Mouse (Mus musculus): ENCODE measurements at regions not wholly inside any gene's neighbourhood (a gene's known extent, or its start where the extent isn't known, plus 50 kb on each side); places are given as distances from the start of the nearest gene placed in this dataset.
"Not testable (repeated sequence)": the region's sequence is repeated elsewhere in the genome, so short reads cannot be mapped to it uniquely, and the experiment has no call there.

DNA sequence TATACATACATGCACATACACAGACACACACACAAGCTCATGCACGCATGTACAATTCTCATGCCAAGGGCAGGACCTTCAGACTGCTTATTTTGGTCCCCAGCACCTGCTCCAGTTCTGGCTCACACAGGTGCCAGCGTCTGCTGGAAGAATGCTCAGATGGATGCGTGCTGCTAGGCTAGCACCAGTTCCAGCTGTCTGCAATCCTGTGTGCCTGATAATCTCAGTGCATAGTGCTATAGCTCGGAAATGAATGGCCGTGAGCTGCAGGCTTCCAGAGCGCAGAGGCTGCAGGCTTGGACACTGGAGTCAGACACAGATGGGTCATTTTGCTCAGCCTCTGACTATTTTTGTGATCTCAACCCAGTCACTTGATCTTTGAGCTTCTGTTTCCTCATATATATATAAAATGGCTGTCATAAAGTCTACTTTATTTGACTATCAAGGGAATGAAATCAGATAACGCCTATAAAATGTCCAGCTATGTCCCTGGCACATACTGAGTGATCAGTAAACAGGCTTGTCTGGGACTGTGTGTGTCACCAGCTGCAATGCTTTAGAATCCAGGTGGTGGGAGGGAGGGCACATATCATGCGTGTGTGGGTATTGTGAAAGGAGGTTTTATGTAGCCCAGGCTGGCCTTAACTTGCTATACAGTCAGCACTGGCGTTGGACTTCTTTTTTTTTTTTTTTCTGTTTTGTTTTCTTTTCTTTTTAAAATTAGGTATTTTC lies 91.7 kb upstream of the Eif4g2 start:
- no peak for DNase-seq (ENCODE audit: inconsistent ontology term)

DNA sequence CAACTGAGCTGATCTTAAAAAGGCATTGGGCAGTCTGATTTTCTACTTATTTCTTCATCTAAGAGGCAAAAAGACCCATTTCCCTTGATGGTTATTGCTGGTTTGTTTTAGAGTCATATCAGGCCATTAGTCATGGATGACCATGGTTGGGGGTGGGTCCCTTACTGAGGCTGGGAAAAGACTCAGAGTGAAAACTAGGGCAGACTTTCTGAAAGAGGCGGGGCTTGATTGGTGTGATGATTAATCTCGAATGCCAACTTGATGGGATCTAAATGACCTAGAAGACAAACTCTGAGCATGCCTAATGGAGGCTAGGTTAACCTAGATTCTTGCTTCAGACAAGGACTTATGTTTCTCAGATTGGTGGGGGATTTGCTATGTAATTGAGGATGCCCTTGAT lies 89.2 kb upstream of the Eif4g2 start:
- peak; percentile 75 for DNase-seq (ENCODE audit: inconsistent ontology term)

DNA sequence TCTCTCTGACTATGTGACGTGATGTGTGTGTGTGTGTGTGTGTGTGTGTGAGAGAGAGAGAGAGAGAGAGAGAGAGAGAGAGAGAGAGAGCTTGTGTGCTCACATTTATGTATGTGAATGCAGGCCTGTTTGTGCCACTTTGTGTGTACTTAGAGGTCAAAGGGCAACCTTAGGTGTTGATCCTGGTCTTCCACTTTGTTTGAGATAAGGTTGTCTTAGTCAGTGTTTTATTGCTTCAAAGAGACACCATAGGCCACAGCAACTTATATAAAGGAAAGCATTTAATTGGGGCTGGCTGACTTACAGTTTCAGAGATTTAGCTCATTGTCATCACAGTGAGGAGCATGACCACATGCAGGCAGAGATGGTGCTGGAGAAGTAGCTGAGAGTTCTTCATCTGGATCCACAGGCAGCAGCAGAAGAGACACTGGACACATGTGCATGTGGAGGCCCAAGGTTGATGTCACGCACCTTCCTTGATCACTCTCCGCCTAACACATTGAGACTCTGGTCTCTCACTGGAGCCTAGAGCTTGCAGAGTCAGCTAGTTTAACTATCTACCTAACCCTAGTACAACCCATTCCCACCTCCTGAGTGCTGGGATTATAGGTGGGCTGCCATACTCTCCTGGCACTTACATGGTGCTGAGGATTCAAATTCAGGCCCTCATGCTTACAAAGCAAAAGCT lies 85.9 kb upstream of the Eif4g2 start:
- not testable (repeated sequence) for DNase-seq (ENCODE audit: inconsistent ontology term)

DNA sequence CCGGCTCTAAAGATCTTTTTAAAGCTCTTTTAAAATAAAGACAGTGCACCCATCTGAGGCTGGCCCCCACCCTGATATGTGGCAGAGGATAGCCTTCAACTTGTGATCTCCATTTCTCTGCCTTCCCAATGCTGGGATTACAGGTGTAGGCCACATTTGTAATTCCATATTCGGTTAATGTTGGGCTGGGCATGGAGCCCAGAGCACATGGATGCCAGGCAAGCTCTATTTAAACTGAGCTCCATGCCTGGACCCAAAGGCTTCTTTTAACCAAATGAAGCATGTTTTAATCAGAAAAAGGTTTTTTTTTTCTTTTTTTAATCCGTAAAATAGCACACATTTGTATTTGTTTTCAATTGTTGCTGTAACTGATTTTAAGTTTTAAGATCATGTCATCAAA lies 82.2 kb upstream of the Eif4g2 start:
- DNase-seq (ENCODE audit: inconsistent ontology term): no peak

DNA sequence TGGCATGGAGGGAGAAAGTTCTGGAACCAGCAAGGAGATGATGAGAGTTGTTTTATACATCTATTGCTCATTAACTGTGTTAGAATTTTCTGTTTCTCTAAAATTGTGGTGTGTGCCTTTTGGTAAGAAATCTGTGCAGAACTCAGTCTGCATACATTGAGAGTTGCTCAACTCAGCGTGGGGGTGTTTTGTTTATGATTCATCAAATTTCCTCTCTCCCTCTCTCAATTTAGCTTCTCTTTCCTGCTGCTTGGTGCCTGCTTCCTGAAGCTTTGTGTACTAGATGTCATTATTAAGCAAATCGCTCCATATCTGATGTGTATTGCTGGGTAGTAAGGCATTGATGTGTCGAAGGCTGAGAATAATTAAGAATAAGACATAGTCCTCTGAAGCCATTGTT lies 81.4 kb upstream of the Eif4g2 start:
- no peak for DNase-seq (ENCODE audit: inconsistent ontology term)

DNA sequence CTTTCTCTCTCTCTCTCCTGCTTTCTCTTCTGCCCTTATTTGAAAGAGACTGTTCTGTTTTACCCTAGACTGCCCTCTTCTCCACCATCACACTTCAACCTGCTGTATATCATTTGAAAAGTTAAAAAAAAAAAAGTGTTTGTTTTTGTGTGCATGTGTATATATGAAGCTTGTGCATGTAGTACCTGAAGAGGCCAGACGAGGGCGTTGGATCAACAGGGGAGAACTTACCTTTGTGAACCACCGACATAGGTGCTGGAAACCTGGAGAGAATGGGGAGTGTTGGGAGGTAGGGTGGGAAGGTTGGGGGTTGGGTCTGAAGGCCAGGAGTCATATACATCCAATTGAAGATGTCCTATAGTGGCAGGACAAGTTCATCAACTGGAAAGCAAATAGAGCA lies 81.0 kb upstream of the Eif4g2 start:
- no peak for DNase-seq (ENCODE audit: inconsistent ontology term)

DNA sequence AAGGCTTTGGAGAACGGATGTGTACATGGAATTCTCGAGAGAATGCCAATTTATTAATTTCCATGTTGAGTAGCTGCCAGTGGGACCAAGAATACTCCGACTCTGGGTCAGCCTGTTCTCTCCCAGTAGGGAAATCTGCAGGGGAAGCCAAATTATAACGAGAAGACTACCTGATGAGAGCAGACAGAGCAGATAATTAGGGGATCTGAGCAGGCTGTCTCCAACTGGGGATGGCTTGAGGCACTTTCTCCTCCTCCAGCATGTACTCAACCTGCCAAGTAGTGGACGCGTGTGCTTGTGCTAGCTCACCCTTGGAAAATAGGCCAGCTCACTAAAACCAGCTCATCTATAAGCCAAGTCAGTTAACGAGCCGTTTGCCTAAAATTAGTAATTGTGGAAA lies 80.5 kb upstream of the Eif4g2 start:
- DNase-seq (ENCODE audit: inconsistent ontology term): peak; percentile 70

DNA sequence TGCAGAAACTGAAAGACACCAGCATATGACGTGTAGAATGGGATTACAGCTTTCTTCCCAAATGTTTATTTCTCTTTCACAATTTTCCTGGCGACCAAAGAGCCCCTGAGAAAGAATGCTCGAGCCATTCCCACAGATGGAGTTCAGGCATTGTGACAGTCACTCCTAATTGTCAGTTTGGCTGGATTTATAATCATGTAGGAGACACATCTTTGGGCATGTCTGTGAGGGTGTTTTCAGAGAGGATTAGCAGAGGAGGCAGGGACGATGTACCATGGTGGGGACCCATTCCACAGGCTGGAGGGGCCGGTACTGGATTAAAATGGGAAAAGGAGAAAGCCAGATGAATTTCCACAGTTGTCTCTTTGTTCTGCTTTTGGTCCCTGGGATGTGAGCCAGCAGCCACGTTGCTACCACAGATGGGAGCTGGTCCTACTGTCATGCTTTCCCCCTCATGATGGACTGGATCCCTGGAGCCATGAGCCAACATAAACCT lies 76.0 kb upstream of the Eif4g2 start:
- DNase-seq (ENCODE audit: inconsistent ontology term): peak; percentile 48

DNA sequence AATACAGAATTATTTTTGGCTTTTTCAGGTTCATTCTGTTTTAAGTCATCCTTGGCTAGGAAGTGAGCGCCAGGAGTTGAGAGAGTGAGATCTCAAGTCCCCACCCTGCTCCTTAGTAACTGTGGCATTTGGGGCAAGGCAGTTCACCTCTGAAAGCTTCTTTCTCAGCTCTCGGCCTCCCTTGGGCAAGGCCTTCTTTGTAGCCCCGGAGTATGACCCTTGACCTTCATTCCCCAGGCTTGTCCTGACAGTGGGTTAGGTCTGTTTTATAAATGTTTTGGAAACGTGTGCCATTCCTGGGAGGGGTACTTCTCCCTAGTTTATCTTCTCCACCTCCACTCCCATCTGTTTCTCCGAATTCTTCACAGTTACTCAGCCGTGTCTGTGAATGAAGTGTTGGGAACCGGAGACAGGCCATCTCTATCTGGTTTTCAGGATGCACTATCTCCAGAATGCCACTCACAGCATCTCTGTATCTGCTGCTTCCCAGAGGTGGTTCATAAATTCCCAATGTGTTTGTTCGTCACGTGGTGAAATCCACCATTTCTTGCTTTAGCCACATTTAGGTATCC lies 75.0 kb upstream of the Eif4g2 start:
- DNase-seq (ENCODE audit: inconsistent ontology term): no peak

DNA sequence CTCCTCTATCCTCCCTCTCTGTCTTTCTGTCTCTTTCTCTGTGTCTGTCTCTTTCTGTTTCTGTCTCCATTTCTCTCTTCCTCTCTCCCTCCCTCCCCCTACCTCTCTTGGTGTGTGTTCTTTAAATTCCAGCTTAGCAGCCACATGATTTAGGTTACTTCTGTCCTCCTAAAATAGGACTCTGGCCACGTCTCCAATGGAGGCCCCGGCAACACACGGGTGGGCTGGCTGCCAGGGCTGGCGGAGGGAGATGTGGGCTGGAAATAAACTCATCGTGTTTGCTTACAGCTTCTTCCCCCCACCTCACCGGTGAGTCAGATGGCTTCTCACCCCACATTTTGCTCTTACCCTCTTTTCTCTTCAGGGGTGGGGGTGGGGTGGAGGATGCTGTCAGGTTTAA lies 74.5 kb upstream of the Eif4g2 start:
- DNase-seq (ENCODE audit: inconsistent ontology term): peak; percentile 71

DNA sequence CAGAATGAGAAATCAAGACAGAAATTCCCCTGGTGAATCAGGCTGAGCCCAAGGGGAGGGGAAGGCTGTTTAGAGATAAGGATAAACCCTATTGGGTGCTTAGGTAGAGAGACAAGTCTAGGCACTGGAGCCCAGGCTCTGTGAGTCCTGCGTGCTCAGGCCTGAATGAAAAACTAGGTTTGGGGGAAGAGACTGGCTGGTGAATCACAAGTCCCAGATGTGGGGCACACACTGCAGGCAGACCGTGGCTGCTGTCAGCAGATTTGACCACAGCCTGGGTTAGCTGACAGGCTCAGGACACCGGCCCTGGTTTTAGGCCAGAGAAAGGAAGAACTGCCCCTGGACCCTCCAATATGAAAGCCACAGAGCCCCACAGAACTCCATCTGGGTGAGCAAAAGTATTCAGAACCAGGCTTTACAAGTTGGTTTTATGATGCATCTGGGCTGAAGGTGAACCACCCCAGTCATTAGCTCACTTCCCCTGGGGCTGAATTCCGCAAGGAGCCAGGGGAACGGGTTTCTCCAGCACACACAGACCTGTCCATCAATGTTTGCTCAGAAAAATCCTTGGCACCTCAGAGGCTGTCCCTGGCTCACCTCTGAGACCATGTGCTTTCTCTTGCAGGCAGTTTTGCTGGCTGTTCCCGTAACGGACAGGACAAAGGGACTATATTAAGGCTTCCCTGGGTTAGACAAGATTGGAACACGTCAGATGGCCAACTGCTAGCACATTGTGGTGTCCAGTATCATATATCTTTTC lies 73.8 kb upstream of the Eif4g2 start:
- DNase-seq (ENCODE audit: inconsistent ontology term): peak; percentile 44

DNA sequence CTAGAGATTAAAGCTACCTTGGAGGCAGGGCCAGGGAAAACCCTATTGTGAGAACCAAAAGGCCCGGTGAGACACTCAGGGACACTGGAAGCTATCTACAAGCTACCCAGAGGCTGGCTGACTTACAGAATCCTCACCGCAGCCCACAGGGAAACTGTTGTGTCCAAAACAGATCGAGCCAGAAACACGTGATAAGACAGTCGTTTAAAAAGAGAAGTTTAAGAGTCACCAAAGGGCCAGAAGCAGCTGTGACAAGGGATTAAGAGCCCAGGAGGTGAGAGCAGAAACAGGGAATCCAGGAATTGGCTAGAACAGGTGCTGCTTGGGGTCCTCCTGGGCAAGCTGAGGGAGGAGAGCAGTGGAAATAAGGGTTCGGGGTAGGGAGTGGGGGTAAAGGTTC lies 73.2 kb upstream of the Eif4g2 start:
- no peak for DNase-seq (ENCODE audit: inconsistent ontology term)

DNA sequence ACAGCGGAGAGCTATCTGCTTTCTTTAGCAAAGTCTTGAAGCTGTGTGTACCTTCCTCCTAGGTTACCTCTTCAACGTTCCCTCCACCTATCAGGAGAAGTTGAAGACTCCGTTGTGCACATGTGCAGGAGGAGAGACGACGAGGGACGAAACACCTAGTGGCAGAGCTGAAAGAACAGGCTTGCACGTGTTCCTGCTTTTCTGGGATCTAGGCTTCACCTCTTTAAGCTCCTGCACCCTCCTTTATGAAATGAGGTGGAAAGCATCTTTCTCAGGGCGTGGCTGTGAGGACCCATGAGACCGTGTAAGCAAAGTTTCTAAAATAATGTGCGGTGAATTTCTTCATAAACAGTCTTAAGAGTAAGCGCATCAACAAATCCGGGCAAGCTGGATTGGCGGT lies 71.4 kb upstream of the Eif4g2 start:
- DNase-seq (ENCODE audit: inconsistent ontology term): no peak

DNA sequence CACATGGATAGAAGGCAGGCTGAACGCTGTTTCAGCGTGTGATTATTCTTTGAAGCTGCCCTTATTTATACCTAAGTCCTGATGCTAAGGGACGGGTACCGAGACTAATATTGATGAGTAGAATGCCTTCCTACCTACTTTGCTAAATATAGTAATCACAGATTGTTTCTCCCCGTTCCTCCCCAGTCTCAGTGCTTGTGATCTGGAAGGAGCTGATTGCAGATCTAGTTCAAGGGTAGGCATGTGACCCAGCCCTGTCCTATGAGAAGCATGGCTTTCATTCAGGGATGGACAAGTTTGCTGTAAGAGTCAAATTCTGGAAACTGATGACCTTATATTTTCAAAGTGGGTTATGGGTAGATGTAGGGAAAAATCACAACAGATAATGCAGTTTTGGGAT lies 67.7 kb upstream of the Eif4g2 start:
- no peak for DNase-seq (ENCODE audit: inconsistent ontology term)

DNA sequence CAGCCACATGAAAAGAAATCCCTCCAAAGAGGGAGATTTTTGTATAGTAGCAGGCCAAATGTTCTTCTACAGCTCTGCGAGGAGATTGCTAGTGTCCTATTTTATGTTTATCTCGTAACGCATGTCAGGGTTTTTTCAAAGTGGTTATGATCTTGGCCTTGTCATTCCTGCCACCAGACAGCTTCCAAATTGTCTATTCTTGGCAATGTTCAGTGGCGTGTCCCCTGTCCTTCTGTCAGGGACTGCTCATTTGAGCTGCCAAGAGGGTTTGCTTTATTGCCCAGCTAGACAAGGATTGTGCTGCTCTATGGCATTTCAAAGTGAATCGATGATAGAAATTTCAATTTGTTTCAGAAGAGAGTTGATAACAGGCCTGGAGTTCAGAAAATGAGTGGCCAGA lies 67.3 kb upstream of the Eif4g2 start:
- DNase-seq (ENCODE audit: inconsistent ontology term): no peak

DNA sequence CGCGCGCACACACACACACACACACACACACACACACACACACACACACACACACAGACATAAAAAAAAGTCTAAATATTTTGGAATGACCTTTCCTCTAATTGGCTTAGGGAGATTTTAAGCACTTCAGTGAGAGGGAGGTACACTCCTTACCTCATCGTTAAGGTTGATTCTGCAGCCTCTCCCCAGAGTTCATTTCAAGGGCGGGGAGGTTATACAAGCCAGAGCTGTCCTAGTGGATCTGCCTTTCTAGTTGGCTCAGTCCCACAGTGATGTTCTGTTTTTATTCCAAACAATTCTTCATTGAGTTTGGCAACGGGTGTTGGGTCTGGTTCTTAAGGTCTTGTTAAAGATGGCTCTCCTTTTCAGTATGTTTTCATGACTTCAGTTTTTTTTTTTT lies 64.8 kb upstream of the Eif4g2 start:
- no peak for DNase-seq (ENCODE audit: inconsistent ontology term)

DNA sequence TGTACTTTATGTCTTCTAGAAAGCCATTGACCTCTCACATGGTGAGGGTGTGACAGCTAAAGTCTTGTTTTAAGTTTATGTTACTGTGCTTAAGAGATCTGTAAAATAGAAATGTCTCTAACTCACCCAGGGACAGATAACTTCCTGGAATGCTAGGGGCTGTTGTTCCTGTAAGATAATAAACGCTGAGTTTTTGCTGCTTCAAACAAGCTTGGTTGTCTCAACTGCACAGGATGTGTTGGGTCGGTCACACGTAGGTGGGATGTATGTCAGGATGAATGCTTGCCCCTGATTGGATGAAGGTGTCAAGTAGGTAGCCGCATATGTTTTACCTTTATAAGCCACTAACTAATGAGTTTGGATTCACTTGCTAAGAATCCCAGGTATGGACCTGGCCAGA lies 63.8 kb upstream of the Eif4g2 start:
- no peak for DNase-seq (ENCODE audit: inconsistent ontology term)

DNA sequence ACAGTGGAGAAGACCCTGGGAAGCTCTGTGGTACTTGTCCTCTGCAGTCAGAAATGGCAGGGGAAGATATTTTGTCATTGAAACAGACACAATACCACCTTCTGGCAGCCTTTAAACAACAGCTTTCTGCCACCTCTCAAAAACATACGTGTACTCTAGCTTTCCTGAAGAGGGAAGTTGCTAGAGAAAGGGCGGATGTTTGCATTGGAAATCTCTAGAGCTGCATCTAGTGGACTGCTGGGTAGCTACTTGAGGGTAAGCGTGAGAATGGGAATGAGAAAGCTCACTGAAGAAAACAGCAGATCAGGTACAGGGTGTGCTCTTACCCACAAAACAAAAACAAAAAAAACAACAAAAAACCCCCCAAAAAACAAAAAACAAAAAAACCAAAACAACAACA lies 61.4 kb upstream of the Eif4g2 start:
- no peak for DNase-seq (ENCODE audit: inconsistent ontology term)

DNA sequence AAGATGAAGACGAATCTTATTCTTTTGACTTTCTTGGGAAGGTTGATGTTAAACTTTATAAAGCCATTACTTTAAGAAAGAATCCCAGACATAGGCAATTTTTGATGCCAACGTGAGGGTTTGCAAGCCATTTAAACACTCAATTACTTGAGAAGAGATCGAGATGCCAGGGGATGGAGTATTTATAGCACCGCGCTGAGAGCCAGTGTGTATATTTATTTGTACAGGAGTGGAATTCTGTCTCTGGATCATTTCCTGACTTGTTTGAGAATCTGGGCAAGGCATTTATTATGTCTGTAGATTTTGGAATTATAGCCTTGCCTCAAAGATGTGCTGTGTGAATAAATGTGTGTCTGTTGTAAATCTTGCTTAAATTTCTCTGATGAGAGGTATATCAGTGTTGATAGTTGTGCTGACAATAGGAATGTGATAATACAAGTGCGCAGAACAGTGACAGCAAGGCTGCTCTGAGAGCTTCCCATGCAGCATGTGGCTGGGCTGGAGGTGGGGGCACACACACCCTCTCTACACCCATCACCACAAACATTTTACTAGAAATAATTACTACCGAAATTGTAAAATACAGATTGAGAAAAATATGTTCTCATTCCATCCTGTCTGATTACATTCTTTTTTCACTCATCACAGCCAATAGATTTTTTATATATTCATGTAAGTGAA lies 58.6 kb upstream of the Eif4g2 start:
- DNase-seq (ENCODE audit: inconsistent ontology term): no peak

DNA sequence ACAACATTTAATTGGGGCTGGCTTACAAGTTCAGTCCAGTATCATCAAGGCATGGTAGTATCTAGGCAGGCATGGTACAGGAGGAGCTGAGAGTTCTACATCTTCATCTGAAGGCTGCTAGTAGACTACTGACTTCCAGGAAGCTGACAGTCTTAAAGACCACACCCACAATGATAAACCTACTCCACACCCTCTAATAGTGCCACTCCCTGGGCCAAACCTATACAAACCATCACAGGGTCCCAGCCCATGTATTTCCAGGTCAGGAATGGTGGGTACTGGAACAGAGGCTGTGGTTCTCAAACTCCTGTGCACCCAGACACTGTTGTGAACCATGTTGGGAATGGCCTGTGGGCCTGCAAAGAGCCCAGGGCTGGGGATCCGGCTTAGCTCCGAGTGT lies 55.2 kb upstream of the Eif4g2 start:
- no peak for DNase-seq (ENCODE audit: inconsistent ontology term)

DNA sequence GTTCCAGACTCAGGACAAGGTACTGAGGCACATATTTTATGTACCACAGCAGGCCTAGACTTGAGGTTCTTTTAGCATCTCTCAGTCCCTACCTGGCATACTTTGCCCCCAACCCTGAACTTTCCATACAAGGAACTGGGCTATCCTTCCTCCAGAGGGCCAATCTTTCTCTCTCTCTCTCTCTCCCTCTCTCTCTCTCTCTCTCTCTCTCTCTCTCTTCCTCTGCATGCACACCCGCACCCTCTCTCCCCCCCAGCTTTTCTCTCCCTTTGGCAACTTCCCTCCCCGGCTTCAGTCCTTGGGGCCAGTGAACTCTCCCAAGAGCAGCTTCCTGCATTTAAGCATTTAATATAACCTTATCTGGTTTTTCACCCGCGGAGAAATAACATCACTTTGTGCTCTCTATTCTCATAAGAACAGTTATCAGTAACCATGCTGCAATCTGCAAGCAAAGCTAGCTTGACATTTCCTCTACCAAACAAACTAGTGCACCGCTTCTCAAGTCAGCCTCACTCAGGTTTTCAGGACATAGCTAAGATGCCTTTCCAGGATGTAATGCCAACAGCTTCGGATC lies 53.3 kb upstream of the Eif4g2 start:
- DNase-seq (ENCODE audit: inconsistent ontology term): no peak

DNA sequence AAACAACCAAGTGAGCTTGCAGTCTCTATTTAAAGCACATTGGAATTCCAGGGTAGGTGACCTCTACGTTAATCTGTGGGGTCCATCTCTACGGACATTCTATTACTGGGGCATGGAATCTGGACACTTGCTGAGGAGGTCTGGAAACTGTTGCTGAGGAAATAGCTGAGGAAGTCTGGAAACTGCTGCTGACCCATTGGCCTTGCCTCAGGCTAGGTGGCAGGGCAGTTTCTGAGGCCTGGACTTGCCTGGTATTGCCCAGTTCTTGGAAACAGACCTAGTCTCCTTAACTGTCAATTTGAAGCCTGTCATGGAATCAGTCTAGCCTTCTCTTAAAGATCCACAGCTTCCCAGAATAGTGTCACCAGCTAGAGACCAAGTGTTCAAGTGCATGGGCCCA lies 51.7 kb upstream of the Eif4g2 start:
- DNase-seq (ENCODE audit: inconsistent ontology term): no peak

Data from Muller cell, postnatal 12 days (primary cell).